Mouse (Mus musculus): Measurements from ENCODE around the gene Limk2. TPM values are rescaled to one million over a fixed set of nuclear protein-coding genes. Genes with fewer than 3 reads are reported as not detected.

Gene Limk2
- polyA plus RNA-seq, 1 experiment = 37.8 TPM

GRCm38 (mm10) chr11:3422242-3422641, 13.3 kb upstream of the Limk2 start:
- no peak overlapping the region for H3K4me2 ChIP-seq (ENCODE audit: low read depth)
- no peak overlapping the region for H3ac ChIP-seq (ENCODE audit: control insufficient read depth, insufficient read length)
- no peak overlapping the region for H3K4me3 ChIP-seq
- H3K36me3 ChIP-seq (ENCODE audit: control insufficient read depth, insufficient read depth) = peaks cover 88% of the 10 kb centered on the region
- TF ChIP-seq USF1 (IDR thresholded peaks at IDR 0.05; ENCODE audit: low read depth) (no peak), MYOD1 (IDR thresholded peaks at IDR 0.05; ENCODE audit: control insufficient read depth in 1 of 3, insufficient read length in 2 of 3, low read depth in 2 of 3) (no peak), MAX (IDR thresholded peaks at IDR 0.05; ENCODE audit: low read depth) (no peak), POLR2AphosphoS2 (IDR thresholded peaks at IDR 0.05; ENCODE audit: insufficient read length, low read depth) (no peak), MYOG (IDR thresholded peaks at IDR 0.05; ENCODE audit: control insufficient read depth in 1 of 3, insufficient read depth in 1 of 3, insufficient read length in 2 of 3, low read depth in 2 of 3) (no peak), CEBPB (IDR thresholded peaks at IDR 0.05; ENCODE audit: insufficient read depth, poor library complexity, severe bottlenecking) (no peak), TCF12 (IDR thresholded peaks at IDR 0.05; ENCODE audit: insufficient read depth, poor library complexity, severe bottlenecking) (no peak), E2F4 (IDR thresholded peaks at IDR 0.05; ENCODE audit: insufficient read depth) (no peak), POLR2A (IDR thresholded peaks at IDR 0.05; ENCODE audit: insufficient read length, low read depth) (no peak), SRF (IDR thresholded peaks at IDR 0.05; ENCODE audit: control insufficient read depth, insufficient read length, low read depth) (no peak), TCF3 (IDR thresholded peaks at IDR 0.05; ENCODE audit: insufficient read length, low read depth) (no peak), REST (IDR thresholded peaks at IDR 0.05; ENCODE audit: insufficient read depth, insufficient read length) (no peak)
- H3K79me2 ChIP-seq (ENCODE audit: control insufficient read depth, insufficient read depth) = no peaks in the 10 kb centered on the region
- H3K27me3 ChIP-seq (ENCODE audit: control insufficient read depth, insufficient read depth, insufficient read length) = no peaks in the 10 kb centered on the region

- no peaks in the 10 kb centered on the region for H3K27me3 ChIP-seq (ENCODE audit: control insufficient read depth, insufficient read depth, insufficient read length)
- no peaks in the 10 kb centered on the region for H3K79me2 ChIP-seq (ENCODE audit: control insufficient read depth, insufficient read depth)
- H3K36me3 ChIP-seq (ENCODE audit: control insufficient read depth, insufficient read depth) = peaks cover 85% of the 10 kb centered on the region
- H3K4me3 ChIP-seq = no peak overlapping the region
- no peak for TF ChIP-seq POLR2A (IDR thresholded peaks at IDR 0.05; ENCODE audit: insufficient read length, low read depth)
- TF ChIP-seq CEBPB (IDR thresholded peaks at IDR 0.05; ENCODE audit: insufficient read depth, poor library complexity, severe bottlenecking) = no peak
- no peak for TF ChIP-seq MAX (IDR thresholded peaks at IDR 0.05; ENCODE audit: low read depth)
- TF ChIP-seq MYOG (IDR thresholded peaks at IDR 0.05; ENCODE audit: control insufficient read depth in 1 of 3, insufficient read depth in 1 of 3, insufficient read length in 2 of 3, low read depth in 2 of 3) = no peak
- TF ChIP-seq USF1 (IDR thresholded peaks at IDR 0.05; ENCODE audit: low read depth) = no peak
- no peak for TF ChIP-seq E2F4 (IDR thresholded peaks at IDR 0.05; ENCODE audit: insufficient read depth)
- TF ChIP-seq TCF12 (IDR thresholded peaks at IDR 0.05; ENCODE audit: insufficient read depth, poor library complexity, severe bottlenecking) = no peak
- no peak for TF ChIP-seq SRF (IDR thresholded peaks at IDR 0.05; ENCODE audit: control insufficient read depth, insufficient read length, low read depth)
- TF ChIP-seq REST (IDR thresholded peaks at IDR 0.05; ENCODE audit: insufficient read depth, insufficient read length) = no peak
- no peak for TF ChIP-seq TCF3 (IDR thresholded peaks at IDR 0.05; ENCODE audit: insufficient read length, low read depth)
- TF ChIP-seq POLR2AphosphoS2 (IDR thresholded peaks at IDR 0.05; ENCODE audit: insufficient read length, low read depth) = no peak
- no peak for TF ChIP-seq MYOD1 (IDR thresholded peaks at IDR 0.05; ENCODE audit: control insufficient read depth in 1 of 3, insufficient read length in 2 of 3, low read depth in 2 of 3)
- H3K4me2 ChIP-seq (ENCODE audit: low read depth) = no peak overlapping the region
- no peak overlapping the region for H3ac ChIP-seq (ENCODE audit: control insufficient read depth, insufficient read length)
Measured at GRCm38 (mm10) chr11:3418741-3419140, 9.8 kb upstream of the Limk2 start.

GRCm38 (mm10) chr11:3417795-3418194, 8.8 kb upstream of the Limk2 start:
- H3K4me2 ChIP-seq (ENCODE audit: low read depth) = no peak overlapping the region
- no peaks in the 10 kb centered on the region for H3K27me3 ChIP-seq (ENCODE audit: control insufficient read depth, insufficient read depth, insufficient read length)
- peaks cover 76% of the 10 kb centered on the region for H3K36me3 ChIP-seq (ENCODE audit: control insufficient read depth, insufficient read depth)
- no peaks in the 10 kb centered on the region for H3K79me2 ChIP-seq (ENCODE audit: control insufficient read depth, insufficient read depth)
- H3K4me3 ChIP-seq = no peak overlapping the region
- H3ac ChIP-seq (ENCODE audit: control insufficient read depth, insufficient read length) = no peak overlapping the region
- no peak for TF ChIP-seq MYOG (IDR thresholded peaks at IDR 0.05; ENCODE audit: control insufficient read depth in 1 of 3, insufficient read depth in 1 of 3, insufficient read length in 2 of 3, low read depth in 2 of 3)
- TF ChIP-seq CEBPB (IDR thresholded peaks at IDR 0.05; ENCODE audit: insufficient read depth, poor library complexity, severe bottlenecking) = no peak
- TF ChIP-seq TCF3 (IDR thresholded peaks at IDR 0.05; ENCODE audit: insufficient read length, low read depth) = no peak
- no peak for TF ChIP-seq TCF12 (IDR thresholded peaks at IDR 0.05; ENCODE audit: insufficient read depth, poor library complexity, severe bottlenecking)
- TF ChIP-seq E2F4 (IDR thresholded peaks at IDR 0.05; ENCODE audit: insufficient read depth) = no peak
- TF ChIP-seq MAX (IDR thresholded peaks at IDR 0.05; ENCODE audit: low read depth) = no peak
- no peak for TF ChIP-seq USF1 (IDR thresholded peaks at IDR 0.05; ENCODE audit: low read depth)
- TF ChIP-seq REST (IDR thresholded peaks at IDR 0.05; ENCODE audit: insufficient read depth, insufficient read length) = no peak
- no peak for TF ChIP-seq POLR2AphosphoS2 (IDR thresholded peaks at IDR 0.05; ENCODE audit: insufficient read length, low read depth)
- TF ChIP-seq SRF (IDR thresholded peaks at IDR 0.05; ENCODE audit: control insufficient read depth, insufficient read length, low read depth) = no peak
- no peak for TF ChIP-seq POLR2A (IDR thresholded peaks at IDR 0.05; ENCODE audit: insufficient read length, low read depth)
- no peak for TF ChIP-seq MYOD1 (IDR thresholded peaks at IDR 0.05; ENCODE audit: control insufficient read depth in 1 of 3, insufficient read length in 2 of 3, low read depth in 2 of 3)

- no peaks in the 10 kb centered on the region for H3K79me2 ChIP-seq (ENCODE audit: control insufficient read depth, insufficient read depth)
- TF ChIP-seq MAX (IDR thresholded peaks at IDR 0.05; ENCODE audit: low read depth) = no peak
- no peak for TF ChIP-seq POLR2A (IDR thresholded peaks at IDR 0.05; ENCODE audit: insufficient read length, low read depth)
- TF ChIP-seq SRF (IDR thresholded peaks at IDR 0.05; ENCODE audit: control insufficient read depth, insufficient read length, low read depth) = no peak
- no peak for TF ChIP-seq TCF12 (IDR thresholded peaks at IDR 0.05; ENCODE audit: insufficient read depth, poor library complexity, severe bottlenecking)
- no peak for TF ChIP-seq E2F4 (IDR thresholded peaks at IDR 0.05; ENCODE audit: insufficient read depth)
- no peak for TF ChIP-seq MYOD1 (IDR thresholded peaks at IDR 0.05; ENCODE audit: control insufficient read depth in 1 of 3, insufficient read length in 2 of 3, low read depth in 2 of 3)
- TF ChIP-seq CEBPB (IDR thresholded peaks at IDR 0.05; ENCODE audit: insufficient read depth, poor library complexity, severe bottlenecking) = no peak
- no peak for TF ChIP-seq MYOG (IDR thresholded peaks at IDR 0.05; ENCODE audit: control insufficient read depth in 1 of 3, insufficient read depth in 1 of 3, insufficient read length in 2 of 3, low read depth in 2 of 3)
- no peak for TF ChIP-seq POLR2AphosphoS2 (IDR thresholded peaks at IDR 0.05; ENCODE audit: insufficient read length, low read depth)
- no peak for TF ChIP-seq REST (IDR thresholded peaks at IDR 0.05; ENCODE audit: insufficient read depth, insufficient read length)
- TF ChIP-seq TCF3 (IDR thresholded peaks at IDR 0.05; ENCODE audit: insufficient read length, low read depth) = no peak
- no peak overlapping the region for H3K4me2 ChIP-seq (ENCODE audit: low read depth)
- H3ac ChIP-seq (ENCODE audit: control insufficient read depth, insufficient read length) = no peak overlapping the region
- H3K36me3 ChIP-seq (ENCODE audit: control insufficient read depth, insufficient read depth) = peaks cover 67% of the 10 kb centered on the region
- no peak overlapping the region for H3K4me3 ChIP-seq
- H3K27me3 ChIP-seq (ENCODE audit: control insufficient read depth, insufficient read depth, insufficient read length) = no peaks in the 10 kb centered on the region
Measured at GRCm38 (mm10) chr11:3416399-3416798, 7.4 kb upstream of the Limk2 start.

Data from myocyte (in vitro differentiated cells).